Mouse (Mus musculus) cortical plate, adult 2 months (tissue): ENCODE measurements around the gene Mfsd5.

ENCODE experiments used
- CTCF ChIP-seq: fragments of 200-500 bp; IDR thresholded peaks from 2 replicates; pipeline ENCODE4 v1.5.1; 2011; ENCODE audit warnings: mild to moderate bottlenecking, control low read depth, low read length; ENCODE audit not compliant: insufficient read depth; ENCODE audit errors: extremely low read depth
- POLR2A ChIP-seq: fragments of 200-500 bp; IDR thresholded peaks from 2 replicates; pipeline ENCODE4 v1.6.1; 2011; ENCODE audit warnings: mild to moderate bottlenecking, low read length, control low read depth; ENCODE audit not compliant: insufficient read depth; ENCODE audit errors: extremely low read depth

- TF ChIP-seq CTCF (no peak), POLR2A (no peak)
These were observed 47.6 kb downstream of the Mfsd5 start for GRCm38 (mm10) chr15:102326892-102327291.
